Mouse (Mus musculus): ENCODE data around the gene Gm10134. TPM values are rescaled to one million over a fixed set of nuclear protein-coding genes. Genes with fewer than 3 reads are reported as not detected.
A peak's percentile ranks its signal among the peaks of the same experiment; 100 is the strongest.
"Not testable (repeated sequence)": the region's sequence is repeated elsewhere in the genome, so short reads cannot be mapped to it uniquely, and the experiment has no call there.

Gm10134 gene
- polyA plus RNA-seq, 1 experiment from 2014 or later = not detected

- no peak for ATAC-seq
- TF ChIP-seq CTCF (IDR thresholded peaks at IDR 0.05) = no peak
- in situ Hi-C loops (cut with MboI; ENCODE audit: low pct_unique_long_range_greater_than_20kb) = no loop called here
- H3K27me3 ChIP-seq = peaks cover 12% of the 10 kb centered on the region
- DNase-seq (ENCODE audit: low read depth, low spot score) = no peak
- ChIA-PET POLR2A (no interaction called here), CTCF (no interaction called here)
These were observed 396 bp downstream of the Gm10134 start for GRCm38 (mm10) chr2:28506291-28506690.

- POLR2A ChIA-PET; DNase-seq (ENCODE audit: low read depth, low spot score); in situ Hi-C loops (cut with MboI; ENCODE audit: low pct_unique_long_range_greater_than_20kb); ATAC-seq: not testable (repeated sequence)
- CTCF ChIA-PET = interaction anchor here (0.9 to 1.3 kb wide), 2 partner anchors 27 to 33 kb away, joined by 3 to 5 read pairs; no protein-coding TSS in a partner anchor
- peaks cover 12% of the 10 kb centered on the region for H3K27me3 ChIP-seq
These were observed 5.7 kb downstream of the Gm10134 start for GRCm38 (mm10) chr2:28511600-28511999.

GRCm38 (mm10) chr2:28512798-28513401 is 7.0 kb downstream of the Gm10134 start, which contains the start of gene Ralgds:
Gene Ralgds (plus strand): TSS chr2:28513125.
- peaks cover 9% of the 10 kb centered on the region for H3K27me3 ChIP-seq
- ChIA-PET CTCF (interaction anchor here (0.7 to 1.3 kb wide), 5 partner anchors 10 to 70 kb away, joined by 3 to 5 read pairs (median 3); partner anchors contain the start of genes Gbgt1 and Gtf3c5), POLR2A (interaction anchor here (1.3 kb wide), 1 partner anchor 12 kb away, joined by 3 read pairs; no protein-coding TSS in a partner anchor)
- in situ Hi-C loops (cut with MboI; ENCODE audit: low pct_unique_long_range_greater_than_20kb) = no loop called here
- ATAC-seq (peak; percentile 34), DNase-seq (ENCODE audit: low read depth, low spot score) (no peak)
- no peak for TF ChIP-seq CTCF (IDR thresholded peaks at IDR 0.05)

- no peak for DNase-seq (ENCODE audit: low read depth, low spot score)
- in situ Hi-C loops (cut with MboI; ENCODE audit: low pct_unique_long_range_greater_than_20kb) = no loop called here
- POLR2A ChIA-PET = interaction anchor here (1.3 kb wide), 1 partner anchor 11 kb away, joined by 3 read pairs; no protein-coding TSS in a partner anchor
- no peak for TF ChIP-seq CTCF (IDR thresholded peaks at IDR 0.05)
- peak; percentile 17 for ATAC-seq
- CTCF ChIA-PET = interaction anchor here (0.7 to 1.3 kb wide), 3 partner anchors 17 to 70 kb away, joined by 3 to 4 read pairs (median 3); partner anchors contain the start of genes Gbgt1 and Gtf3c5
- peaks cover 2% of the 10 kb centered on the region for H3K27me3 ChIP-seq
These were observed 7.8 kb downstream of the Gm10134 start for GRCm38 (mm10) chr2:28513431-28514370.

GRCm38 (mm10) chr2:28514489-28514888 is 8.6 kb downstream of the Gm10134 start:
- DNase-seq (ENCODE audit: low read depth, low spot score) = no peak
- no peaks in the 10 kb centered on the region for H3K27me3 ChIP-seq
- in situ Hi-C loops (cut with MboI; ENCODE audit: low pct_unique_long_range_greater_than_20kb) = no loop called here
- ATAC-seq = peak; percentile 3
- no peak for TF ChIP-seq CTCF (IDR thresholded peaks at IDR 0.05)
- ChIA-PET CTCF (interaction anchor here (5.1 kb wide), 1 partner anchor 32 kb away, joined by 65 read pairs; no protein-coding TSS in a partner anchor), POLR2A (interaction anchor here (1.1 kb wide), 1 partner anchor 69 kb away, joined by 3 read pairs; no protein-coding TSS in a partner anchor)

- no peaks in the 10 kb centered on the region for H3K27me3 ChIP-seq
- POLR2A ChIA-PET = interaction anchor here (0.9 to 1.3 kb wide), 7 partner anchors 12 to 104 kb away, joined by 3 to 4 read pairs (median 3); partner anchors contain the start of gene Gfi1b
- no peak for TF ChIP-seq CTCF (IDR thresholded peaks at IDR 0.05)
- in situ Hi-C loops (cut with MboI; ENCODE audit: low pct_unique_long_range_greater_than_20kb) = loop anchor here (5.0 kb wide), 2 partner anchors 35 to 70 kb away; no protein-coding TSS in a partner anchor
- ATAC-seq = peak; percentile 66
- CTCF ChIA-PET = interaction anchor here (0.7 to 5.1 kb wide), 10 partner anchors 8 to 67 kb away, joined by 3 to 65 read pairs (median 6); partner anchors contain the start of gene Gtf3c5
- peak; percentile 70 for DNase-seq (ENCODE audit: low read depth, low spot score)
These were observed 11.5 kb downstream of the Gm10134 start for GRCm38 (mm10) chr2:28517206-28517909.

GRCm38 (mm10) chr2:28518231-28518630 is 12.3 kb downstream of the Gm10134 start:
- in situ Hi-C loops (cut with MboI; ENCODE audit: low pct_unique_long_range_greater_than_20kb) = loop anchor here (5.0 kb wide), 2 partner anchors 34 to 69 kb away; no protein-coding TSS in a partner anchor
- no peak for DNase-seq (ENCODE audit: low read depth, low spot score)
- POLR2A ChIA-PET = interaction anchor here (1.1 kb wide), 1 partner anchor 29 kb away, joined by 4 read pairs; no protein-coding TSS in a partner anchor
- no peak for ATAC-seq
- CTCF ChIA-PET = interaction anchor here (1.6 to 5.1 kb wide), 5 partner anchors 11 to 66 kb away, joined by 6 to 65 read pairs (median 13); partner anchors contain the start of gene Gtf3c5
- H3K27me3 ChIP-seq = no peaks in the 10 kb centered on the region
- TF ChIP-seq CTCF (IDR thresholded peaks at IDR 0.05) = no peak

GRCm38 (mm10) chr2:28520581-28520980 is 14.7 kb downstream of the Gm10134 start:
- ChIA-PET POLR2A (no interaction called here), CTCF (interaction anchor here (1.7 kb wide), 1 partner anchor 27 kb away, joined by 5 read pairs; no protein-coding TSS in a partner anchor)
- ATAC-seq = no peak
- in situ Hi-C loops (cut with MboI; ENCODE audit: low pct_unique_long_range_greater_than_20kb) = no loop called here
- DNase-seq (ENCODE audit: low read depth, low spot score) = no peak
- H3K27me3 ChIP-seq = no peaks in the 10 kb centered on the region
- no peak for TF ChIP-seq CTCF (IDR thresholded peaks at IDR 0.05)

- H3K27me3 ChIP-seq = no peaks in the 10 kb centered on the region
- in situ Hi-C loops (cut with MboI; ENCODE audit: low pct_unique_long_range_greater_than_20kb) = no loop called here
- DNase-seq (ENCODE audit: low read depth, low spot score) (no peak), ATAC-seq (no peak)
- ChIA-PET CTCF (interaction anchor here (1.5 to 1.7 kb wide), 2 partner anchors 26 to 63 kb away, joined by 3 to 5 read pairs; no protein-coding TSS in a partner anchor), POLR2A (interaction anchor here (0.7 to 1.4 kb wide), 3 partner anchors 12 to 30 kb away, joined by 3 read pairs; no protein-coding TSS in a partner anchor)
- TF ChIP-seq CTCF (IDR thresholded peaks at IDR 0.05) = no peak
These were observed 15.8 kb downstream of the Gm10134 start for GRCm38 (mm10) chr2:28521571-28522151.
